Mouse (Mus musculus): Measurements from ENCODE around the gene Nolc1. TPM values are rescaled to one million over a fixed set of nuclear protein-coding genes. Genes with fewer than 3 reads are reported as not detected.
"Not testable (repeated sequence)": the region's sequence is repeated elsewhere in the genome, so short reads cannot be mapped to it uniquely, and the experiment has no call there.

Nolc1 gene
- polyA plus RNA-seq, 1 experiment from 2014 or later: 86.3 TPM

DNA sequence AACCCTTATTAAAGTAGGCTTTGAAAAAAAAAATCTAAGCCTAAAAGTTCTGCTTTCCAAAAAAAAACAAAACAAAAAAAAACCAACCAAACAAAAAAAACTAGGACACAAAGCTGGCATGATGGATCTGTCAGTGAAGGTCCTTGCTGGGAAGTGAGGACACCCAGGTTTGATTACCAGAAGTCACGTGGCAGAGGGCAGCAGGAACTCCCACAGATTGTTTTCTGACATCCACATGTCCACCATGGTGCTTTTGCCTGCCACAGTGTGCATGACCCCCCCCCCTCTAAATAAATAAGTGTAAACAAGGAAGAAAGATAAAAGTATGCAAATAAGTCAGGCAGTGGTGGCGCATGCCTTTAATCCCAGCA, 28.5 kb downstream of the Nolc1 start:
- Histone ChIP-seq H3K9ac (replicated peaks) (no peak overlapping the region), H3K27me3 (no peaks in the 10 kb centered on the region), H3K4me3 (no peak overlapping the region), H3K4me1 (no peaks in the 10 kb centered on the region), H3K36me3 (no peaks in the 10 kb centered on the region), H3K9me3 (no peaks in the 10 kb centered on the region), H3K27ac (replicated peaks) (no peak overlapping the region), H3K4me2 (replicated peaks) (no peak overlapping the region)
- 79% methylated on average over 2 of the region's 2 CpGs for WGBS
- ATAC-seq (replicated peaks): no peak

DNA sequence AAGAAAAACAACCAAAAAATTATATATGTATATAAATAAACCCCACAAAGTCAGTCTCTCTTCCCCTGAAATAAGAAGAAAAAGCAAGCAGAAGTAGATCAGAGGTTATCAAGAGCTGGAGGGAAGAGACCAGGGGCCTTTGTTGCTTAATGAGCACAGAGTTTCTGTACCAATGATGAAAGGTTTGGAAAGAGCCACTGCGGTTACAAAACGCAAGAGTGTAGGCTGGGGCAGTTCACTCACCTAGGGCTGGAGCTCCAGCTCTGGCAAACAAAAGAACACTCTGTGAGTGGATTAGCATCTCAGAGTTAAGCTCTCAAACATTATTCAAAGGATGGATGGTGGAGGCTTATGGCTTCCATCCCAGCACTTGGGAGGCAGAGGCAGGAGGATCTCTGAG, 34.6 kb downstream of the Nolc1 start:
- Histone ChIP-seq H3K27me3 (no peaks in the 10 kb centered on the region), H3K4me3 (no peak overlapping the region), H3K4me1 (no peaks in the 10 kb centered on the region), H3K36me3 (no peaks in the 10 kb centered on the region), H3K9ac (replicated peaks) (no peak overlapping the region), H3K27ac (replicated peaks) (no peak overlapping the region), H3K9me3 (no peaks in the 10 kb centered on the region), H3K4me2 (replicated peaks) (no peak overlapping the region)
- ATAC-seq (replicated peaks): no peak
- WGBS: 61% methylated on average over 2 of the region's 2 CpGs

DNA sequence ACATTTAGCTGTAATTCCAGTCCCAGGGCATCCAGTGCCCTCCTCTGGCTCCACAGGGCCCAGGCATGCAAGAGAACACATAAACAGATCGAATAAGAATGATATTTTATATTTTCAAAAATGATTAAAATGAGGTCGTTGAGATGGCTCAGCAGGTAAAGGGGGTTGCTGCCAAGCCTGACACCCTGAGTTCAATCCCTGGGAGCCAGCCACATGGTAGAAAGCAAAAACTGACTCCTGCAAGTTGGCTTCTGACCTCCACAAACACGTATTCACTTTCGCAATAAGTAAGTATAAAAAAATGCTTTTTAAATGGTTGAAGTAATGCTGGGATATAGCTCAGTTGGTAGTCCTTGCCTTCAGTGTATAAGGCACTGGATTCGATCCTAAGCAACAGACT, 35.1 kb downstream of the Nolc1 start:
- Histone ChIP-seq H3K4me2 (replicated peaks) (no peak overlapping the region), H3K27me3 (no peaks in the 10 kb centered on the region), H3K9me3 (no peaks in the 10 kb centered on the region), H3K36me3 (no peaks in the 10 kb centered on the region), H3K9ac (replicated peaks) (no peak overlapping the region), H3K4me1 (no peaks in the 10 kb centered on the region), H3K4me3 (no peak overlapping the region), H3K27ac (replicated peaks) (no peak overlapping the region)
- WGBS: 86% methylated on average over 5 of the region's 5 CpGs
- no peak for ATAC-seq (replicated peaks)

DNA sequence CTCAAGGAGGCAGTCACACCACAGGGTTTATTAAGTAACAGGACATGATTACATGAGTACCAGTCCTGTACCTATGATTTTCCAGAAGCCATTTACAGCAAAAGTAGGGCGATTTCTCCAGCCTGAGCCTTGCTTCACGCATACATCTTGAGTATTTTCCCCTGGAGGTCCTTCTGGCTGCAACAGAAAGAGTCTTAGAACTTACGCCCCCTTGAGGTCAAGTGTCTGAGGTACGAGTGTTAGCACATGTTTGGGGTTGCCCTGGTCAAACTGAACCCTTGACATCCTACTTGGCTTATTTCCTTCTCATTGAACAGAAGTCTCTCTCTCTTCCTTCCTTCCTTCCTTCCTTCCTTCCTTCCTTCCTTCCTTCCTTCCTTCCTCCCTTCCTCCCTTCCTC, 39.0 kb downstream of the Nolc1 start:
- H3K4me3 ChIP-seq: no peak overlapping the region
- WGBS: 61% methylated on average over 4 of the region's 4 CpGs
- ATAC-seq (replicated peaks): no peak
- H3K27ac ChIP-seq (replicated peaks): no peak overlapping the region
- no peak overlapping the region for H3K9ac ChIP-seq (replicated peaks)
- no peaks in the 10 kb centered on the region for H3K36me3 ChIP-seq
- no peaks in the 10 kb centered on the region for H3K9me3 ChIP-seq
- H3K4me1 ChIP-seq: no peaks in the 10 kb centered on the region
- H3K27me3 ChIP-seq: no peaks in the 10 kb centered on the region
- H3K4me2 ChIP-seq (replicated peaks): no peak overlapping the region

DNA sequence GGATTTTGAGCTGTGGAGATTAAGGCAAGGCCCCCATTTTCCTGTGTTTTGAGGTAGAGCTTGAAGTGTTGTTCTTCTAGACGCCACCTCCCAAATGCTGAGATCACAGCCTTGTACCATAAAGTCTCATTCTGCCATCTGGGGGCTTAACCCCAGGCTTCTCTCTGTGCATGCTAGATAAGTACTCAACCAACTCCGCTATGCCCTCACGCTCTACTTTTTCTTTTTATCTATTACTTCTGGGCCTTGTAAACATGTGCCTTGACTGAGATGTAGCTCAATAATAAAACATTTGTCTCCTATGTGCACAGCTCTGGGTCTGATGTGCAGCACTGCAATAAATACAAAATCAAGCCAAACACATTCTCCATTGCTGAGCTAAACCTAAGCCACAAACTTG, 43.8 kb downstream of the Nolc1 start:
- no peak for ATAC-seq (replicated peaks)
- Histone ChIP-seq H3K4me2 (replicated peaks) (no peak overlapping the region), H3K4me3 (no peak overlapping the region), H3K4me1 (no peaks in the 10 kb centered on the region), H3K9ac (replicated peaks) (no peak overlapping the region), H3K27ac (replicated peaks) (no peak overlapping the region), H3K27me3 (no peaks in the 10 kb centered on the region), H3K36me3 (no peaks in the 10 kb centered on the region), H3K9me3 (no peaks in the 10 kb centered on the region)
- 89% methylated on average over 3 of the region's 3 CpGs for WGBS

DNA sequence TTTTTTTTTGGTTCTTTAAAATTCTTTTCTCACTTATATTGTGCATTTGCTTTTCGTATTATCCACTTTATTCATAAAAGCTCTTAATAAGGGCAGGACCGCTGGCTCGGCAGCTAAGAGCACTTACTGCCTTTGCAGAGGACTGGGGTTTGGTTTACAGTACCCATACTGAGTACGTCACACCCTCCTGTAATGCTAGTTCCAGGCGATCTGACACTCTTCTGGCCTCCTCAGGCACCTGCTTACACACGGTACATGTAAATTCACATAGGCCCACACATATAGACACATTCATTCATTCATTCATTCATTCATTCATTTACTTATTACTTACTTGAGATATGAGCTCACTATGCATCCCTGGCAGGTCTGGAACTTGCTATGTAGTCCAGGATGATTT, 45.2 kb downstream of the Nolc1 start:
- ATAC-seq (replicated peaks): no peak
- H3K27me3 ChIP-seq: no peaks in the 10 kb centered on the region
- no peak overlapping the region for H3K4me2 ChIP-seq (replicated peaks)
- H3K4me3 ChIP-seq: no peak overlapping the region
- H3K9ac ChIP-seq (replicated peaks): no peak overlapping the region
- no peak overlapping the region for H3K27ac ChIP-seq (replicated peaks)
- H3K9me3 ChIP-seq: no peaks in the 10 kb centered on the region
- 77% methylated on average over 6 of the region's 6 CpGs for WGBS
- H3K36me3 ChIP-seq: no peaks in the 10 kb centered on the region
- H3K4me1 ChIP-seq: no peaks in the 10 kb centered on the region

DNA sequence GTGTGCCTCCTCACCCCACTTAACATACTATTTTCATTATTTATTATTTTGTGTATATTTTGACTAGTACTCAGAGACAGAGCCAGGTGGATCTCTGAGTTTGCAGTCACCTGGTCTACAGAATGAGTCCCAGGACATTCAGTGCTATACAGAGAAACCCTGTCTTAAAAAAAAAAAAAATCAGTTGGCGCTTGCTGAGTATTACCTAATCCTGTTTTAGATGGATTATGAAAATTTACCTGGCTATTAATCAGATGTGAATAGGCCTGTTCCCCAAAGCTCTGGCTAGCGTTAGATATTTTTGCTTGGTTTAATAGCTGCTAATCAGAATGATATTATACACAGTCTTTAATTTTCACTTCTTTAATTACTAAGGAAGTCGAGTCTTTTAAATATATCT, 48.2 kb downstream of the Nolc1 start:
- H3K27ac ChIP-seq (replicated peaks): no peak overlapping the region
- 79% methylated on average over 3 of the region's 3 CpGs for WGBS
- no peak overlapping the region for H3K4me2 ChIP-seq (replicated peaks)
- no peak overlapping the region for H3K9ac ChIP-seq (replicated peaks)
- no peaks in the 10 kb centered on the region for H3K36me3 ChIP-seq
- no peaks in the 10 kb centered on the region for H3K4me1 ChIP-seq
- H3K9me3 ChIP-seq: no peaks in the 10 kb centered on the region
- 0 out of 2 replicates have a peak, but pooled peaks cover 4% of the 10 kb centered on the region for H3K27me3 ChIP-seq
- no peak for ATAC-seq (replicated peaks)
- no peak overlapping the region for H3K4me3 ChIP-seq

DNA sequence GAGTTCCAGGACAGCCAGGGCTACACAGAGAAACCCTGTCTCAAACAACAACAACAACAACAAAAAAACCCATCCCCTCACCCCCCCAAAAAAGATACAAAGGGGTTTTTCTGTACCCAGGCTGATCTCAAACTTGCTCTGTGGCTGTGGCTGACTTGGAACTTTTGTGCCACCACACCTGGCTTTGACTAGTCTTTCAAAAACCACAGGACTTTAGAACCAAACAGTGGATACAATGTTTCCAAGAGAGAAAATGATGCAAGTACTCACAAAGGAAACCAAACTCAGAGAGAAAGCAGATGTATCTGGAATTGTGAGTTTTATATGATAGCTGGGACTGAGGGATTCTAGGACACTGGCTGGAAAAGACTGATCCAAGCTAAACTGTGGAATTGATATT, 49.0 kb downstream of the Nolc1 start:
- H3K9me3 ChIP-seq: no peaks in the 10 kb centered on the region
- no peak overlapping the region for H3K9ac ChIP-seq (replicated peaks)
- H3K36me3 ChIP-seq: no peaks in the 10 kb centered on the region
- H3K4me2 ChIP-seq (replicated peaks): no peak overlapping the region
- ATAC-seq (replicated peaks): no peak
- no peaks in the 10 kb centered on the region for H3K4me1 ChIP-seq
- 0 out of 2 replicates have a peak, but pooled peaks cover 4% of the 10 kb centered on the region for H3K27me3 ChIP-seq
- H3K4me3 ChIP-seq: no peak overlapping the region
- H3K27ac ChIP-seq (replicated peaks): no peak overlapping the region

DNA sequence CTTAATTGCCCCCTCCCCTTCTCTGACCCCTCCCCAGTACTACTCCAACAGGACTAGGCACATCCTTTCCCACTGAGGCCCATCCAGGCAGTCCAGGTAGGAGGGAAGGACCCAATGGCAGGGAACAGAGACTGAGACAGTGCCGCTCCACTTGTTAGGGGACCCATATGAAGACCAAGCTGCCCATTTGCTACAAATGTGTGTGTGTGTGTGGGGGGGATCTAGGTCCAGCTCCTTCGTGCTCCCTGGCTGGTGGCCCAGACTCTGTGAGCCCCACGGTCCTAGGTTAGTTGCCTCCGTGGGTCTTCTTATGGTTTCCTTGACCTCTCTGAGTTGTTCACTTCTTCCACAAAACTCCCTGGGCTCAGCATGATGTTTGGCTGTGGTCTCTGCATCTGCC, 50.6 kb downstream of the Nolc1 start:
- Histone ChIP-seq H3K27ac (replicated peaks) (no peak overlapping the region), H3K27me3 (peaks cover 16% of the 10 kb centered on the region), H3K4me3 (no peak overlapping the region), H3K9me3 (no peaks in the 10 kb centered on the region), H3K9ac (replicated peaks) (no peak overlapping the region), H3K4me1 (no peaks in the 10 kb centered on the region), H3K36me3 (no peaks in the 10 kb centered on the region), H3K4me2 (replicated peaks) (no peak overlapping the region)
- WGBS: 85% methylated on average over 4 of the region's 4 CpGs
- ATAC-seq (replicated peaks): no peak

DNA sequence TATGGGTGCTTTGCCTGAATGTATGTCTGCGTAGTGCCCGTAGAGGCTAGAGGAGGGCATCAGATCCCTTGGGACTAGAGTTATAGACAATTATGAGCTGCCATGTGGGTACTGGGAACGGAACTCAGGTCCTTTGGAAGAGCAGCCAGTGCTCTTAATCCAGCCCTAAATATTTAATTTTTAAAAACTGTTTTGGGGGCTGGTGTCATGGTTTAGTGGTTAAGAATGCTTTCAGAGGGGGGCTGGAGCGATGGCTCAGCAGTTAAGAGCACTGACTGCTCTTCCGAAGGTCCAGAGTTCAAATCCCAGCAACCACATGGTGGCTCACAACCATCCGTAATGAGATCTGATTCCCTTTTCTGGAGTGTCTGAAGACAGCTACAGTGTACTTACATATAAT, 54.1 kb downstream of the Nolc1 start:
- not testable (repeated sequence) for H3K4me1 ChIP-seq; H3K9me3 ChIP-seq; H3K4me3 ChIP-seq; H3K36me3 ChIP-seq; H3K9ac ChIP-seq (replicated peaks); H3K27ac ChIP-seq (replicated peaks); H3K4me2 ChIP-seq (replicated peaks); ATAC-seq (replicated peaks)
- H3K27me3 ChIP-seq: peaks cover 46% of the 10 kb centered on the region
- 76% methylated on average over 6 of the region's 6 CpGs for WGBS

DNA sequence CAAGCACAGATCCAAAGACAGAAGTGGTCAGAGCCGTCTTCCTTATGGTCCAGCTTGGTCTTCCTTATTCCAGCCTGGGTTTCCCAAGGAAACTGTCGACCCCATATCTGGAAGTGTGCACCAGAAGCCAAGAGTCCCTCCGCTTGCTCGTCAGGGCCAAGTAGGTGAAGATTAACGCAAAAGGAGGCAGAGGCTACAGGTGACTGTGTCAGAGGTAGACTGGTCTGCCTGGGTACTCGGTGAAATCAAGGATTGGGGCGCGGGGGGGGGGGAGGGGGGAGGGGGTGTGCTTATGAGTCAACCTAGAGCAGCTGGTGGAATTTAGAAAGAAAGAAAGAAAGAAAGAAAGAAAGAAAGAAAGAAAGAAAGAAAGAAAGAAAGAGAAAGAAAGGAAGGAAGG, 55.6 kb downstream of the Nolc1 start:
- no peak for ATAC-seq (replicated peaks)
- H3K4me3 ChIP-seq: peak overlapping the region; percentile 23; the same call in 1 of the 2 replicates
- H3K4me1 ChIP-seq: peaks cover 17% of the 10 kb centered on the region
- no peak overlapping the region for H3K9ac ChIP-seq (replicated peaks)
- peaks cover 57% of the 10 kb centered on the region for H3K27me3 ChIP-seq
- H3K36me3 ChIP-seq: no peaks in the 10 kb centered on the region
- no peak overlapping the region for H3K27ac ChIP-seq (replicated peaks)
- peak overlapping the region; percentile 37; the same call in 1 of the 2 replicates for H3K4me2 ChIP-seq (replicated peaks)
- H3K9me3 ChIP-seq: no peaks in the 10 kb centered on the region
- WGBS: 5% methylated on average over 8 of the region's 8 CpGs

DNA sequence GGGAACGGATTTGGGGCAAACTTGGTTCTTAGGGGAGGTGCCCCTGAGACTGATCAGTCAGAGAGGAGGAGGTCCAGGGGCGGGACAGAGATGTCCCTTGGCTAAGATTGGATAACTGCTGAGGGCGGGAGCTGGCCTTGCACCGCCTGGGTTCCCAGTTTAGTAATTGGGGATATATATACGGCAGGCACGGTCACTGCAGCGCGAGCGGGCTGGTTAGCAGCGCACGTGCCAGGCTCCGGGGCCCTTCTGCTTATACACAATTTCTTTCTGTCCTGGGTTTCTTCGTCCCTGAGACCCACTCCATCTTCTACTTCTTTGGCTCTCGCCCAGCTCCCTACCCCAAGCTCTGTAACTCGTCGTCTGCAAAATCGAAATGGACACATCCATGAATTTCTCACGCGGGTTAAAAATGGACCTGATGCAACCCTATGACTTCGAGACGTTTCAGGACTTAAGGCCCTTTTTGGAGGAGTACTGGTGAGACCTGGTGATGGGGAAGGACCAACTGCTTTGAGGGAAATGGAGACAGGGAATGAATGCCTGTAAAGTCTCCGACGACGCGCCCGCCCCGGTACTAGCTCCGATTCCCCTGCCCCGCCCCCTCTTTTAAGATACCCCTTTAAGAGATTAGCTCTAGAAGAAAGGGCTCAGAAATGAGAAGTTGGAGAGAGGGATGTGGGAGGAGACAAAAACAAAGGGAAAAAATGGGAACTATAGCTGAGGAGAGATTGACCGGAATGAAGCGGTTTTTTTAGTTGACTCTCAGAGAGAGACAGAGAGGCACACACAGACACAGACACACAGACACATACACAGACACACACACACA, 56.2 kb downstream of the Nolc1 start, which contains the start of gene Elovl3:
Elovl3 (plus strand) TSS at position 204 of the 832 bp plus-strand sequence.
- Histone ChIP-seq H3K27ac (replicated peaks) (no peak within 1 kb of the TSS), H3K9ac (replicated peaks) (no peak within 1 kb of the TSS), H3K27me3 (peaks cover 63% of the 10 kb centered on the region), H3K9me3 (no peaks in the 10 kb centered on the region), H3K4me2 (replicated peaks) (peak within 1 kb of the TSS; percentile 37), H3K4me1 (peaks cover 23% of the 10 kb centered on the region), H3K36me3 (no peaks in the 10 kb centered on the region), H3K4me3 (peak within 1 kb of the TSS; percentile 23)
- under 1% methylated on average over 31 of the region's 31 CpGs for WGBS
- no peak for ATAC-seq (replicated peaks)

DNA sequence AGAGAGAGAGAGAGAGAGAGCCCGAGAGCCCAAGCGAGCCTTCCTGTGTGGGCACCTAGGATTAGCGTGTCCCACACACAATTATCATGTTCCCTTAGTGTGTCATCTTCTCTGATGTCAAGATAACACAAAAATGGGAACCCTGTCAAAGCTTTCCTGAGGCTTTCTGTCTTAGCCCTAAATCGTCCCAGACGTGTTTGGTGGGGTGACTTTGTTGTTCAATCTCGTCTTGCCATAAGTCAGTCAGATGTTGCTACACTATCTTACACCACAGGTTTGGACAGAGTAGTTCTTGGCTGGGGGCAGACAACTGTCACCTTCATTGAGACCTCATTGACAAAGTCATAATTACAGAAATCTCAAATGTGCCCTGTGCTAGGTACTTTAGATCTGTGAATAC, 56.9 kb downstream of the Nolc1 start:
- H3K9me3 ChIP-seq: no peaks in the 10 kb centered on the region
- H3K9ac ChIP-seq (replicated peaks): no peak overlapping the region
- H3K4me2 ChIP-seq (replicated peaks): no peak overlapping the region
- 24% methylated on average over 6 of the region's 6 CpGs for WGBS
- ATAC-seq (replicated peaks): no peak
- peaks cover 70% of the 10 kb centered on the region for H3K27me3 ChIP-seq
- peaks cover 28% of the 10 kb centered on the region for H3K4me1 ChIP-seq
- H3K4me3 ChIP-seq: no peak overlapping the region
- H3K36me3 ChIP-seq: no peaks in the 10 kb centered on the region
- no peak overlapping the region for H3K27ac ChIP-seq (replicated peaks)
